Mouse (Mus musculus) ES-Bruce4 (cell line): Measurements from ENCODE around the gene Akap13.

Source experiments
- CTCF ChIP-seq: IDR thresholded peaks from one replicate; pipeline ENCODE4 v1.8.1; 2011; ENCODE audit warnings: low read depth, low read length
- POLR2A ChIP-seq: IDR thresholded peaks from one replicate; pipeline ENCODE4 v1.8.1; 2011; ENCODE audit warnings: low read length; ENCODE audit not compliant: insufficient read depth

DNA sequence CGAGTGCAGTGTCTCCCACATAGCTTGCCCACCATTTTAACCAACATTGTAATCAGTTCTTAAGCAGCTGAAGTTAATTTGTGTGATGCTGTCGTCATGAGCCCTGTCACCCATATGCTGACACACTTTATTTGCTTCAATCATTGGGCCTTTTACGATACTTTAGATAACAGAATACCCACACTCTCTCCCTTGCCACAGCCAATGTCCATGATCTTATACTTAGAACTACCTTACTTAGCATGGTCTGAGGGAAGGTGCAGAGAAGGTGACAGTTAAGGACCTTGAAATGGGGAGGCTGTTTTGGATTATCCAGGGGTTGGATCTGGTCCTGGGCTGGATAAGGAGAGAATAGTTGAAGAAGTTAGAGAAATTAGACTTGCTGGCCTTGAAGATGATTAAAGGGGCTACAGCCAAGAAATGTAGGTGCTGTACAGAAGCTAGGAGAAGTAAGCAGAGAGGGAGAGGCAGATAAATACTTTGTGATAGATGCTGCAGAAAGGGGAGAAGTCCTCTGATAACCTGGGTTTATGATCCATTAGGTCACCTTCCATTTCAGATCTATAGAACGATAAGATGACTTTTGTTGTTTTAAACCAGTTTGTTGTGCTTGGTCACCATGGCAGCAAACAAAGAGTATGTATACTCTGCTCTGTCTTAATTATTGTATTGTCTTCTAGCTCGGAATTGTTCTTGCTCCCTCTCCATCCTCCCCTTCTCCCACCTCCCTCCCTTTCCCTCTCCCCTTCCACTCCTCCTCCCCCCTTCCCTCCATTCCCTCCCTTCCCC, 53.9 kb downstream of the Akap13 start:
- TF ChIP-seq CTCF: no peak
- no peak for TF ChIP-seq POLR2A
